Mouse (Mus musculus) monocyte, adult 2 months (primary cell): Measurements from ENCODE around the gene Map3k4.

Experiments
- DNase-seq, 2 experiments: peaks; one replicate each; pipeline ENCODE4 v3.0.0; 2022; ENCODE audit warnings: low spot score in 2 of 2, low read depth in 1 of 2

Map3k4 gene

GRCm38 (mm10) chr17:12318663-12319201 lies at the start of gene Map3k4:
TSS of gene Map3k4 (minus strand) at chr17:12318796.
- peak; percentile 72 to 84 for DNase-seq

GRCm38 (mm10) chr17:12367373-12367930 lies 48.9 kb upstream of the Map3k4 start:
- peak in 1 of 2 experiments; percentile 13 for DNase-seq

GRCm38 (mm10) chr17:12364426-12364735 lies 45.8 kb upstream of the Map3k4 start:
- DNase-seq, result no peak

- no peak for DNase-seq
Observed at GRCm38 (mm10) chr17:12363601-12364425, 45.2 kb upstream of the Map3k4 start.

- no peak for DNase-seq
Observed at GRCm38 (mm10) chr17:12359876-12360275, 41.3 kb upstream of the Map3k4 start.

- DNase-seq, result no peak
Observed at GRCm38 (mm10) chr17:12352781-12353180, 34.2 kb upstream of the Map3k4 start.

- no peak for DNase-seq
Observed at GRCm38 (mm10) chr17:12351564-12351963, 33.0 kb upstream of the Map3k4 start.

- DNase-seq, result no peak
Observed at GRCm38 (mm10) chr17:12347462-12347861, 28.9 kb upstream of the Map3k4 start.

GRCm38 (mm10) chr17:12343702-12344376 lies 25.2 kb upstream of the Map3k4 start:
- no peak for DNase-seq

- DNase-seq, result no peak
Observed at GRCm38 (mm10) chr17:12337156-12337555, 18.6 kb upstream of the Map3k4 start.

- no peak for DNase-seq
Observed at GRCm38 (mm10) chr17:12336073-12336868, 17.7 kb upstream of the Map3k4 start.

- DNase-seq, result no peak
Observed at GRCm38 (mm10) chr17:12335115-12335514, 16.5 kb upstream of the Map3k4 start.

GRCm38 (mm10) chr17:12327847-12328518 lies 9.4 kb upstream of the Map3k4 start:
- DNase-seq, result no peak

GRCm38 (mm10) chr17:12319786-12320185 lies 1.2 kb upstream of the Map3k4 start:
- DNase-seq, result no peak

- DNase-seq, result no peak
Observed at GRCm38 (mm10) chr17:12317954-12318651, 493 bp downstream of the Map3k4 start.

- no peak for DNase-seq
Observed at GRCm38 (mm10) chr17:12317607-12317953, 1.0 kb downstream of the Map3k4 start.

GRCm38 (mm10) chr17:12316251-12316650 lies 2.3 kb downstream of the Map3k4 start:
- DNase-seq, result no peak

GRCm38 (mm10) chr17:12312248-12312647 lies 6.3 kb downstream of the Map3k4 start:
- DNase-seq, result no peak

GRCm38 (mm10) chr17:12309493-12309892 lies 9.1 kb downstream of the Map3k4 start:
- DNase-seq, result no peak

- no peak for DNase-seq
Observed at GRCm38 (mm10) chr17:12309059-12309458, 9.5 kb downstream of the Map3k4 start.
